Mouse (Mus musculus): ENCODE data around the gene Gpr160. TPM values are rescaled to one million over a fixed set of nuclear protein-coding genes. Genes with fewer than 3 reads are reported as not detected.

Gpr160 gene
- 12.0 and 12.8 TPM in 2 replicates for polyA plus RNA-seq (2015; fragmentation: Nextera tagmentation; extraction: Ambion mirVana)

DNA sequence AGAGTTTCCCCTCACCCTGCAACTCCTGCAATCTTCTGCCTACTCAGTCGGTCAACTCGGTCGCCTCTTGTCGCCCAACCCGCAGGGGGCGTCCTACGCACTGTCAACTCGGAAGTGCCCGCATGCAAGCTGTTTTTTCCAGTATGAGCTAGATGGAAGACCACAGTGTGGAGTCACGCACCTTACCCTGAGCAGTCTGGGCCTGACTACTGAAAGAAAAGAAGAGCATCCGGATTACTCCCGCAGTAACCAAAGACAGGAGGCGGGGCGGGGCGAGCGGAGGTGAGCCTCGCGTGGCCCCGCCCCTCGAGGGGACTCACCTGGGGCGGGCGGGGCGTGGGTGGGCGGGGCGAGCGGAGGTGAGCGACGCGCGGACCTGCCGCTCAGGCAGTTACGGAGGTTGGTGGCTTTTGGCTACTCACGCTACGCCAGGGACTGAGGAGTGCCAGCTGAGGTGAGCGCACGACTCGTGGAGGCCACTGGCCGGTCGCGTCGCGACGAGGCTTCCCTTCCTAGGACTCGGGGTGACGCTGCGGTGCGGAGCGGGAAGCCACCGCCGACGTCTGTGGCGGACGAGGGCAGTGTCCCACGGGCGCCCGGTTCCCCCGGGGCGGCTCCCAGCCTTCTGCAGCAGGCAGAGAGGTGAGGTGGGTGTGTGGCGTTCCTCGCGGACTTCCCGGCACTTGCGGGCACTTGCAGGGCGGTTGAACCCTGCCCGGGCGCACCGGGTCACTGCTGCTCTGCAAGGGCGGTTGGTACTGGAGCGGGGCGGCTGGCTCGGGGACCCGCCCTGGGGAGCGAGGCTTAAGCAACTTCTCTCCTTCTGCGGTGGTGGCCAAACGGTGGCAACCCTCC is at the start of gene Gpr160:
Gene Gpr160, plus strand, starts transcription at position 347 of the 855 bp plus-strand sequence.
- peaks cover 7% of the 10 kb centered on the region; the same call in 1 of the 2 replicates for H3K4me1 ChIP-seq (ENCODE audit: control insufficient read depth, insufficient read depth, low read length)
- H3K27me3 ChIP-seq (replicated peaks; ENCODE audit: control insufficient read depth, insufficient read depth, low read length), result no peaks in the 10 kb centered on the region
- under 1% methylated on average over 75 of the region's 75 CpGs for WGBS
- H3K36me3 ChIP-seq (ENCODE audit: control insufficient read depth, insufficient read depth, low read length), result no peaks in the 10 kb centered on the region
- peak within 1 kb of the TSS; percentile 70 for H3K4me3 ChIP-seq (ENCODE audit: low read length)
- ATAC-seq, result peak; percentile 96
- H3K4me2 ChIP-seq (ENCODE audit: low read depth, low read length), result peak within 1 kb of the TSS; percentile 96
- no peaks in the 10 kb centered on the region for H3K9me3 ChIP-seq (ENCODE audit: control insufficient read depth, low read length)
- H3K27ac ChIP-seq (ENCODE audit: low read length), result peak within 1 kb of the TSS; percentile 82
- H3K9ac ChIP-seq (ENCODE audit: low read depth, low read length), result peak within 1 kb of the TSS; percentile 80

DNA sequence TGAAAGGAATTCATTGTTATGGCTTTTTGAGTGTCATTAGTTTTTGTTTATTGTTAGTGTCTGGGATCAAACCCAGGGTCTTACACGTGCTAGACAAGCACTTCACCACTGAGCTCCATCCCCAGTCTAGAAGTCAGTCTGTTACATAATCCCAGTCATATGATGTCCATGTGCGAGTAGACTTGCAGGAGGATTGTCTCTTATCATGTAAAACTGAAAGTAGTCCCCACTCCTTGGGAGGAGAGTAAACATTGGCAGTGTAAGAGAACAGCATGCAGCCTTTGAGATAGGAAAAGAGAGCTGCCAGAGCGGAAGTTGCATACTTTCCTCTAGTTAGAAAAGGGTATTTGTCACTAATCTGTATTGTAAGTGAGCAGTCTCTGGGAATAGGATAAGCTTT is 42.9 kb upstream of the Gpr160 start:
- no peak overlapping the region for H3K4me2 ChIP-seq (ENCODE audit: low read depth, low read length)
- no peaks in the 10 kb centered on the region; the same call in 1 of the 2 replicates for H3K36me3 ChIP-seq (ENCODE audit: control insufficient read depth, insufficient read depth, low read length)
- H3K4me3 ChIP-seq (ENCODE audit: low read length), result no peak overlapping the region

DNA sequence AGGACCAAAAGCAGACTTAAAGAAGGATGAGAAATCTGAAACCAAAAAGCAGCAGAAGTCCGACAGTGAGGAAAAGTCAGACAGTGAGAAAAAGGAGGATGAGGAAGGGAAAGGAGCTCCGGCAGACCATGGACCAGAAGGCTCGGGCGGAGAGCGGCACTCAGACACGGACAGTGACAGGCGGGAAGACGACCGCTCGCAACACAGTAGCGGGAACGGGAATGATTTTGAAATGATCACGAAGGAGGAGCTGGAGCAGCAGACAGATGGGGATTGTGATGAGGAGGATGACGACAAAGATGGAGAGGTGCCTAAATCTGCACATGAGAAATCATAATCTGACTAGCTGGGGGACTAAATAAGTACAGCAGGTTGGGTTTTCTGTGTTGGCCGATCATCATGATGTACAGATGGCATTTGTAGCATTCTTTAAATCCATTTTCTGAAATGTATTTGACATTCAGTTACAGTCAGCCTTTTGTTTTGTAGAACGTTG is 37.1 kb upstream of the Gpr160 start:
- Histone ChIP-seq H3K27ac (ENCODE audit: low read length) (no peak overlapping the region), H3K36me3 (ENCODE audit: control insufficient read depth, insufficient read depth, low read length) (peaks cover 9% of the 10 kb centered on the region), H3K9me3 (ENCODE audit: control insufficient read depth, low read length) (no peaks in the 10 kb centered on the region), H3K4me2 (ENCODE audit: low read depth, low read length) (no peak overlapping the region), H3K4me3 (ENCODE audit: low read length) (no peak overlapping the region), H3K27me3 (replicated peaks; ENCODE audit: control insufficient read depth, insufficient read depth, low read length) (no peaks in the 10 kb centered on the region), H3K9ac (ENCODE audit: low read depth, low read length) (no peak overlapping the region), H3K4me1 (ENCODE audit: control insufficient read depth, insufficient read depth, low read length) (no peaks in the 10 kb centered on the region)
- WGBS, result 94% methylated on average over 16 of the region's 16 CpGs
- ATAC-seq, result no peak

More for the DNA sequence above, 42.9 kb upstream of the Gpr160 start:
- Histone ChIP-seq H3K27me3 (replicated peaks; ENCODE audit: control insufficient read depth, insufficient read depth, low read length) (no peaks in the 10 kb centered on the region), H3K27ac (ENCODE audit: low read length) (no peak overlapping the region), H3K9me3 (ENCODE audit: control insufficient read depth, low read length) (no peaks in the 10 kb centered on the region), H3K9ac (ENCODE audit: low read depth, low read length) (no peak overlapping the region), H3K4me1 (ENCODE audit: control insufficient read depth, insufficient read depth, low read length) (no peaks in the 10 kb centered on the region)
- WGBS, result 51% methylated on average over 3 of the region's 3 CpGs
- peak; percentile 89 for ATAC-seq

DNA sequence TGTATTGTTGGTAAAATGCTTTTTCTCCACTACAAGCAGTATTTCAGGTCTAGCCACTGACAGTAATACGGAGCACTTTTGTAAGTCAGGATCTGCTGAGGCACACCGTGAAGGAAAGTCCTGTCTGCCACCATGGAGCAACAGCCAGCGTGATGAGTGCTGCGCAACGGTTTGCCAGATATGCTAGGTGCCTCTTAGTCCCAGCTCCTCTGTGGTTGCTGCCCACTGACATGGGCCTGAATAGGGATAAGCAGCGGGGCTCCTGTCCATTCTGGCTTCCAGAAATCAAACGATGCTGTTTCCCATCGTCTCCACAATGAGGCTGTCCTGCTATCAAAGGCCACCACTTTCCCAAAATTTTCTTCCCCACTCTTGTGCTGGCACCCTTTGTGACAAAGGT is 33.6 kb upstream of the Gpr160 start:
- no peaks in the 10 kb centered on the region for H3K27me3 ChIP-seq (replicated peaks; ENCODE audit: control insufficient read depth, insufficient read depth, low read length)
- ATAC-seq, result no peak
- no peak overlapping the region for H3K4me2 ChIP-seq (ENCODE audit: low read depth, low read length)
- no peak overlapping the region for H3K27ac ChIP-seq (ENCODE audit: low read length)
- WGBS, result 94% methylated on average over 8 of the region's 8 CpGs
- no peak overlapping the region for H3K4me3 ChIP-seq (ENCODE audit: low read length)
- no peaks in the 10 kb centered on the region for H3K9me3 ChIP-seq (ENCODE audit: control insufficient read depth, low read length)
- no peaks in the 10 kb centered on the region for H3K4me1 ChIP-seq (ENCODE audit: control insufficient read depth, insufficient read depth, low read length)
- H3K9ac ChIP-seq (ENCODE audit: low read depth, low read length), result no peak overlapping the region
- H3K36me3 ChIP-seq (ENCODE audit: control insufficient read depth, insufficient read depth, low read length), result peaks cover 9% of the 10 kb centered on the region

DNA sequence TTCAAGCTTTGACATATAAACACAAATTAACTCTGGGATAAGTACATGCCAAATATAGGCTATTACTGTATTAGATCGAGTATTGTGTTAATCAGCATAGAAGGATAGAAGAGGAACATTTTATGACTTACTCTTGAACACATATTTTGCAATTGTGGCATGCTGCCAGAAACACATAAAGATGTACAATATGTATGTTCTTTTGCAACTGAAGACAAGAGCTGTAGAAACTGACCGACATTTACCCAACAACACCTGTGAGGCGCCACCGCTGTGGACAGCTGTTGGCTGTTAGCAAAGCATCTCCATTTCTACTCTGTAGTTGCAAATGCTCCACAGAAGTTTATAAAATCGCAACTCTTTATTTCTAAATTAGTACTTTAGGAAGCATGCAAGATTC is 29.7 kb upstream of the Gpr160 start:
- Histone ChIP-seq H3K9ac (ENCODE audit: low read depth, low read length) (no peak overlapping the region), H3K27me3 (replicated peaks; ENCODE audit: control insufficient read depth, insufficient read depth, low read length) (no peaks in the 10 kb centered on the region), H3K27ac (ENCODE audit: low read length) (no peak overlapping the region), H3K9me3 (ENCODE audit: control insufficient read depth, low read length) (no peaks in the 10 kb centered on the region), H3K4me3 (ENCODE audit: low read length) (no peak overlapping the region), H3K4me2 (ENCODE audit: low read depth, low read length) (no peak overlapping the region), H3K4me1 (ENCODE audit: control insufficient read depth, insufficient read depth, low read length) (no peaks in the 10 kb centered on the region), H3K36me3 (ENCODE audit: control insufficient read depth, insufficient read depth, low read length) (no peaks in the 10 kb centered on the region)
- WGBS, result 90% methylated on average over 5 of the region's 5 CpGs
- no peak for ATAC-seq

DNA sequence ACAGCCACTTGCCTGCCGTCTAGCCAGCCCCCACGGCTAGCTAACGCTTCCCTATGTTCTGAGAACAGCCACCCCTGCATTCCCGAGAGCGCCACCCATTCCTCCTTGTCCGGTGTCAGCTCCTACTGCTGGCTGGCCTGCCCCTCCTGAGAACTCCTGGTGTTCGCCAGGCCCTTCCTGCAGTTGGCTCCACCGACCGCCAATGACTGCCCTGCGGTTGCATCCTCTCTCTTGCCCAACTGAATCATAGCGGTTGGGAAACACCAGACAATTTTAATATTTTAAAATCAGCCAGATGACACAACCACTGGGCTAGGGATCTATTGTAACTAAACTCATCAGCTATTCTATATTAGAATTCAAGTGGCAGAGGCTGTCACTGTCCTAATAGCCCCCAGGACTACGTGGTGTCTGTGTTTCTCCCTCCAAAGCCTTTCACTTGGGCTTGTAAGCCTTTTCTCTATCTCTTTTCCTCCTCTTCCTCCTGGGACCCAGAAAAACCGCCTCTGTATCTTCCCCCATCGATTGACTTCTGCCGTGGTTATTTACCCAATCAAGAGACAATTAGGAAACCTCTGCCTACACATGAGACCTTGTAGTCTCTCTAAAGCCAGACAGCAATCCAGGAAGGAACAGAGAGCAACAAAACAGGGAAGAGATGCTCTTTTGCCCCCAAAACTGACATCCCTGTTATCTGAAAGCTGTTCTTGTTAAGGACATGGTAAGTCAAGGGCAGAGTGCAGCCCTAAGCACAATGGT is 23.7 kb upstream of the Gpr160 start:
- Histone ChIP-seq H3K4me3 (ENCODE audit: low read length) (no peak overlapping the region), H3K4me1 (ENCODE audit: control insufficient read depth, insufficient read depth, low read length) (no peaks in the 10 kb centered on the region), H3K36me3 (ENCODE audit: control insufficient read depth, insufficient read depth, low read length) (no peaks in the 10 kb centered on the region), H3K9ac (ENCODE audit: low read depth, low read length) (no peak overlapping the region), H3K9me3 (ENCODE audit: control insufficient read depth, low read length) (no peaks in the 10 kb centered on the region), H3K27ac (ENCODE audit: low read length) (no peak overlapping the region), H3K27me3 (replicated peaks; ENCODE audit: control insufficient read depth, insufficient read depth, low read length) (no peaks in the 10 kb centered on the region), H3K4me2 (ENCODE audit: low read depth, low read length) (no peak overlapping the region)
- ATAC-seq, result no peak
- 69% methylated on average over 15 of the region's 15 CpGs for WGBS

DNA sequence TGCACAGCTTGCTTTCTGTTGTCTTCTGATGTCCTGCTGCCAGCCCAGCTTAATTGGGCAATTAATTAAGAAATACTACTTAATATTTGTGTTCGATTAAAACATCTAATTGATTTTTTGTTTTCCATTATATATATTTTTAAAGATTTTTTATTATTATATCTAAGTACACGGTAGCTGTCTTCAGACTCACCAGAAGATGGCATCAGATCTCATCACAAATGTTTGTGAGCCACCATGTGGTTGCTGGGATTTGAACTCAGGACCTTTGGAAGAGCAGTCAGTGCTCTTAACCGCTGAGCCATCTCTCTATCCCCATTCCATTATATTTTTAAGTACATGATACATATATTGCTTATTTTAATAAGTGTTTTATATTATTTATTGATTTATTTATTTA is 22.5 kb upstream of the Gpr160 start:
- Histone ChIP-seq H3K9me3 (ENCODE audit: control insufficient read depth, low read length) (no peaks in the 10 kb centered on the region), H3K4me1 (ENCODE audit: control insufficient read depth, insufficient read depth, low read length) (no peaks in the 10 kb centered on the region), H3K27ac (ENCODE audit: low read length) (no peak overlapping the region), H3K27me3 (replicated peaks; ENCODE audit: control insufficient read depth, insufficient read depth, low read length) (no peaks in the 10 kb centered on the region), H3K4me2 (ENCODE audit: low read depth, low read length) (no peak overlapping the region), H3K4me3 (ENCODE audit: low read length) (no peak overlapping the region), H3K9ac (ENCODE audit: low read depth, low read length) (no peak overlapping the region), H3K36me3 (ENCODE audit: control insufficient read depth, insufficient read depth, low read length) (no peaks in the 10 kb centered on the region)
- WGBS, result 79% methylated on average over 3 of the region's 3 CpGs
- ATAC-seq, result no peak

DNA sequence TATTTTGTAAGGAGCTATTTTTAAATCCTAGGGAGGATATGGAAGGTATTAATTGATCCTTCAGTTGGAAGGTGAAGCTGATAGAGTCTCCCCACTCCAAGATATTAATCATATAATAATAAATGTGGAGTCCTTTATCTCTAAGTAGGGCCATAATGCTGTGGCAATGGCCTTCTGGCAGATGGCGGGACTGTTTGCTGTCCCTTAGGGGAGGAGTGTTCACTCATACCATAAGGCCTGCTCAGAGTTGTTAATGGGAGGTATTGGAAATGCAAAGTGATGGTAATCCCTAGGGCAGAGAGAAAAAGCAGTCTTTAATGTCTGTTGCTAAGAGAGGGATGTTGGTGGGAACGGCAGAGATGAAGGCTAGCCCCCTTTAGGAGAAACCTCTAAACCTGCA is 10.0 kb upstream of the Gpr160 start:
- H3K4me1 ChIP-seq (ENCODE audit: control insufficient read depth, insufficient read depth, low read length), result no peaks in the 10 kb centered on the region
- H3K9ac ChIP-seq (ENCODE audit: low read depth, low read length), result no peak overlapping the region
- no peak overlapping the region for H3K27ac ChIP-seq (ENCODE audit: low read length)
- no peaks in the 10 kb centered on the region for H3K9me3 ChIP-seq (ENCODE audit: control insufficient read depth, low read length)
- ATAC-seq, result no peak
- H3K27me3 ChIP-seq (replicated peaks; ENCODE audit: control insufficient read depth, insufficient read depth, low read length), result no peaks in the 10 kb centered on the region
- no peak overlapping the region for H3K4me3 ChIP-seq (ENCODE audit: low read length)
- 52% methylated on average over 2 of the region's 2 CpGs for WGBS
- H3K4me2 ChIP-seq (ENCODE audit: low read depth, low read length), result no peak overlapping the region
- no peaks in the 10 kb centered on the region for H3K36me3 ChIP-seq (ENCODE audit: control insufficient read depth, insufficient read depth, low read length)

DNA sequence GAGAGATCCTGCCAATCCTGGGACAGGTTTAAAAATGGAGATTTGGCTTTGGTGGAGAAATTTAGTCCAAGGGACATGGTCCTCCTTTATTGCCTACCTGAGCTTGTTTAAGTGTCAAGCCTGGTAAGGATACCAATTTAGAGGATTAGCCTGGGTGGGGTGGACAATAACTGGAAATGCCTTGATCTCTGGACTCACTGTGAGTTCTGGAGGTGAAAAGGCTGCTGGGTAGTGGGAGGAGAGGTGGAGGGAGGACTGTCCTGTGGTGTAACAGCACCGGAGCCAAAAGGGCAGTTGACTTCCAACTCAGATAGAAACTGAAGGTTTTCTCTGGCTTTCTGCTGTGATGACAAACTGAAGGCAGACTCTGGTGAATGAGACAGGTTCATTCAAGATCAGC is 8.3 kb upstream of the Gpr160 start:
- Histone ChIP-seq H3K4me1 (ENCODE audit: control insufficient read depth, insufficient read depth, low read length) (no peaks in the 10 kb centered on the region), H3K4me2 (ENCODE audit: low read depth, low read length) (no peak overlapping the region), H3K36me3 (ENCODE audit: control insufficient read depth, insufficient read depth, low read length) (no peaks in the 10 kb centered on the region), H3K9me3 (ENCODE audit: control insufficient read depth, low read length) (no peaks in the 10 kb centered on the region), H3K27ac (ENCODE audit: low read length) (no peak overlapping the region), H3K27me3 (replicated peaks; ENCODE audit: control insufficient read depth, insufficient read depth, low read length) (no peaks in the 10 kb centered on the region), H3K9ac (ENCODE audit: low read depth, low read length) (no peak overlapping the region), H3K4me3 (ENCODE audit: low read length) (no peak overlapping the region)
- ATAC-seq, result peak; percentile 87
- WGBS, result 45% methylated on average over 1 of the region's 1 CpGs
